Mouse (Mus musculus) adipose tissue, adult 10 weeks (tissue): ENCODE measurements around the gene Hic2. TPM values are rescaled to one million over a fixed set of nuclear protein-coding genes. Genes with fewer than 3 reads are reported as not detected.

Experiments
- polyA plus RNA-seq: library from polyadenylated mRNA; stranded (reverse); fragments of 350-450 nt; fragmentation: Illumina TruSeq; extraction: RNeasy Lipid Tissue Mini Kit (QIAGEN cat#74804); gene quantifications from one replicate; pipeline ENCODE4 v1.2.3, GENCODE M21; 2014; ENCODE audit warnings: low read depth, low replicate concordance

The Hic2 gene
- 2.4 TPM for polyA plus RNA-seq

DNA sequence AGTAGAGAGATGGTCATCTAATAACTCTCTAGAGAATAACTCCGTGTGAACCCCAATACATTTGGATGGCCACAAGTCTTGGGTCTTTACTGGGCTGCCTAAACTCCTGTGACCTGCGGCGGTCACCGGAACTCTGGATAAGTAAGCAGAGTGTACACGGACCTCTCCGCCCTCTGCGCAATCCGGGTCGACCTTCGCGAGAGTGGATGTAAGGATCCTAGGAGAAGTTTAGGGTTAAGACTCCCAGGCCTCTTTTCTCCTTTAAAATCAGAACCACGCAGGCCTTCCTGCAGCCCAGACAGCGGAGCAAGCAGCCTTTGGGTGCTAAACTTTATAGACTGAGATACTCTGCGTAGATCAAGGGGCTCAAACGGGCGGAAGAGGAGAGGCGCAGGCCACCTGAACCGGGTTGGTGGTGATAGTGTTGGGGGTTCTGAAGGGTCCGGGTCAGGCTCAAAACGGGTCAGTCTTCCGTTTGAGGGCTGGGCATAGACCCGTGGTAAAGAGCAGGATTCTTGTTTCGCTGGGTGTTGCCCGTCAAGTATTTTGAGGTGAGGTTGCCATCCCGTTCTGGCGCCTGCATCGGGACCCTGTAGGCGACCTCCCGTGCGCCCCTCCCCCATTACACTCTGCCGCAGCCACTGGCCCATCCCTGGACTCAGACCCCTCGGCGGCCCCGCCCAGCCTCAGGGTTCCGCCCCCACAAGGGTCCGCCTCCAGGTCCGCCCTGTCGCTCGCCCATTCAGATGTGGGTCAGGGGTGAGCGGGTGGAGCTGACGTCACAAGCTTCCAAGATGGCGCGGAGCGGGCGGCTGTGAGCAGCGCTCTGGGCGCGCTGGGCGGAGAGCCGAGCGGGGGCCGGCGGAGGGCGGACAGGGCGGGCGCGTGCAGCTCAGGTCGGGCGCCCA lies at the start of gene Hic2:
Gene Hic2 (plus strand): TSS at position 779 of the 908 bp plus-strand sequence.

DNA sequence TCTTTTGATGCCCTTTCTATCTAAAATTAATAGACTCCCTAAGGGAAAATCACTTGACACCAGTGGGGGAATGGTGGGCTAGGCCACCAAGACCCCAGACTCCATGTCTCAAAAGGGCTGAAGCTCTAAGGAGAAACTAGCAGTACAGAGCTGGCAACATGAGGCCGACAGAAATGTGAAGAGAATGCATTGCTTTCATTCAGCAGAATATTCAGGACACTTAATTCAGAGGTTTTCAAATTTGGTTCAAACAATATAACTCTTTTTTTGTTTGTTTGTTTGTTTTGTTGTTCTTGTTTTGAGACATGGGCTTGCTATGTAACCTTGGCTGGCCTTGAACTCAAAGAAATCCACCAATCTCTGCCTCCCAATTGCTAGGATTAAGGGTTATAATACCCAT lies 30.8 kb upstream of the Hic2 start, which contains the start of gene Ube2l3:
Gene Ube2l3 (minus strand): TSS at position 101 of the 400 bp plus-strand sequence.

DNA sequence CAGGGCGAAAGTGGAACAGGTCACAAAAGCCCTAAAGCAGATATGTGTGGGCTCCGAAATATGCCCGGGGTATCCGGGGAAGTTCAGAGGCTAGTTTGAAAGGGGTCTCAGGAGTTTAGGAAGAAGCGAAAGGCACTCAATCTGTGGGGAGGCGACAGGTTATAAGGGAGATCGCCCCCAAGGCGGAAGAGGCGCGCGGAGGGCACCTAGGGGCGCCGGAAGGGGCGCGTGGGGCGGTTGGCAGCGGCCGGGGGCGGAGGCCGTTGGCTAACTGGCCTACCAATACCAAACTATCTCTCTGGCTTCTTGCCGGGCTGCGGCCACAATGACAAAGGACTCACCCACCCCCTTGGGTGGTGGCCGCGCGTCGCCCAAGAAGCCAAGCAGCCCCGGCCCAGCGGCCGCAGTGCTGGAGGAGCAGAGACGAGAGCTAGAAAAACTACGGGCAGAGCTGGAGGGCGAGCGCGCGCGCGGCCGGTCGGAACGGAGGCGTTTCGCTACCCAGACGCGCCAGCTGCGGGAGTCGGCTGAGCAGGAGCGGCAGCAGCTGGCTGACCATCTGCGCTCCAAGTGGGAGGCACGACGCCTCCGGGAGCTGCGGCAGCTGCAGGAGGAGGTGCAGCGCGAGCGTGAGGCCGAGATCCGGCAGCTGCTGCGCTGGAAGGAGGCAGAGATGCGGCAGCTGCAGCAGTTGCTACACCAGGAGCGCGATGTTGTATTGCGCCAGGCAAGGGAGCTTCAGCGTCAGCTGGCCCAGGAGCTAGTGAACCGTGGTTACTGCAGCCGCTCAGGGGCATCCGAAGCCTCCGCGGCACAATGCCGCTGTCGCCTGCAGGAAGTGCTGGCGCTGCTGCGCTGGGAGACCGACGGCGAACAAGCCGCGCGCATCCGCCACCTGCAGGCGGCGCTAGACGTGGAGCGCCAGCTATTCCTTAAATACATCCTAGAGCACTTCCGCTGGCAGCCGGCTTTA lies 24.7 kb upstream of the Hic2 start, which contains the start of gene Rimbp3:
Gene Rimbp3 (plus strand): TSS at position 215 of the 973 bp plus-strand sequence.

DNA sequence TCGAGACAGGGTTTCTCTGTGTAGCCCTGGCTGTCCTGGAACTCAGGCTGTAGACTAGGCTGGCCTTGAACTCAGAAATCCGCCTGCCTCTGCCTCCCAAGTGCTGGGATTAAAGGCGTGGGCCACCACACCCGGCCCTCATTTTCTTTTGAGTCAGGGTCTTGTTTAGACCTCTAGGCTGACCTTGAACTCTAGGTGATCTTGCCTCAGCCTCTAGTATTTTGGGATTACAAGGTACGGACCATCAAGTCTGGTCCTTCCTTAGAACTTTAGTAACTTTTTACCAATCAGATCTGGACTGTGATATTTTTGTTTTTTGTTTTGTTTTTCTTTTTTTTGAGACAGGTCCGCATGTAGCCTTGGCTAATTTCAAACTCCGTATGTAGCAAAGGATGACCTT lies 42.3 kb downstream of the Hic2 start, which contains the start of gene Tmem191c:
Gene Tmem191c (plus strand): TSS at position 357 of the 400 bp plus-strand sequence.

Other genes with a start within 250 kb of the Hic2 start
- gene Ypel1, start 163.9 kb upstream of the Hic2 start, polyA plus RNA-seq: 9.1 TPM
- 61.7 TPM for gene Ppil2, start 122.3 kb upstream of the Hic2 start, polyA plus RNA-seq
- gene 2610318N02Rik, start 108.4 kb upstream of the Hic2 start, polyA plus RNA-seq: 33.2 TPM
- gene Sdf2l1, start 101.2 kb upstream of the Hic2 start, polyA plus RNA-seq: 116 TPM
- 3.0 TPM for gene Ydjc, start 89.0 kb upstream of the Hic2 start, polyA plus RNA-seq
- gene Ccdc116, start 86.3 kb upstream of the Hic2 start, polyA plus RNA-seq: 3.8 TPM
- gene Ube2l3, start 30.9 kb upstream of the Hic2 start, polyA plus RNA-seq: 118 TPM
- 4.1 TPM for gene Rimbp3, start 25.0 kb upstream of the Hic2 start, polyA plus RNA-seq
- gene Tmem191c, start 42.5 kb downstream of the Hic2 start, polyA plus RNA-seq: 25.0 TPM
- not detected for gene Serpind1, start 97.8 kb downstream of the Hic2 start, polyA plus RNA-seq
- 29.0 TPM for gene Snap29, start 172.4 kb downstream of the Hic2 start, polyA plus RNA-seq
- gene Pi4ka, start 172.7 kb downstream of the Hic2 start, polyA plus RNA-seq: 71.9 TPM
- 16.4 TPM for gene Crkl, start 218.4 kb downstream of the Hic2 start, polyA plus RNA-seq